Mouse (Mus musculus) neural tube, embryonic 11.5 days (tissue): ENCODE data around the gene Rph3a. TPM values are rescaled to one million over a fixed set of nuclear protein-coding genes. Genes with fewer than 3 reads are reported as not detected.

Source experiments
- ATAC-seq: fragments of 200-750 bp; cut with Nextera tagmentation; 2 replicates; pipeline ENCODE4 v1.8.0; 2017; ENCODE audit warnings: moderate number of reproducible peaks, mild to moderate bottlenecking, moderate TSS enrichment, moderate library complexity; ENCODE audit not compliant: insufficient read depth, low FRiP score, low TSS enrichment
- DNase-seq: peaks from one replicate; pipeline ENCODE4 v3.0.0-alpha.2; 2015; ENCODE audit warnings: low spot score
- H3K27ac ChIP-seq: fragments of 300-500 bp; sonication (generic); 2 replicates; pipeline ENCODE4 v1.5.1; 2014; ENCODE audit warnings: low read depth, mild to moderate bottlenecking, low read length
- H3K27me3 ChIP-seq: fragments of 300-500 bp; sonication (generic); 2 replicates; pipeline ENCODE4 v1.6.1; 2014; ENCODE audit warnings: mild to moderate bottlenecking, low read length, mixed read lengths; ENCODE audit not compliant: control insufficient read depth, insufficient read depth
- H3K36me3 ChIP-seq: fragments of 300-500 bp; sonication (generic); 2 replicates; pipeline ENCODE4 v1.6.1; 2014; ENCODE audit warnings: mild to moderate bottlenecking, low read length, moderate library complexity, mixed read lengths; ENCODE audit not compliant: control insufficient read depth, insufficient read depth
- H3K4me1 ChIP-seq: fragments of 300-500 bp; sonication (generic); 2 replicates; pipeline ENCODE4 v1.6.1; 2014; ENCODE audit warnings: low read length, mixed read lengths; ENCODE audit not compliant: control insufficient read depth, insufficient read depth
- H3K4me2 ChIP-seq: fragments of 300-500 bp; sonication (generic); 2 replicates; pipeline ENCODE4 v1.6.1; 2014; ENCODE audit warnings: low read depth, mild to moderate bottlenecking, moderate library complexity
- H3K4me3 ChIP-seq: fragments of 300-500 bp; sonication (generic); 2 replicates; pipeline ENCODE4 v1.5.1; 2014; ENCODE audit warnings: low read depth, low read length
- H3K9ac ChIP-seq: fragments of 300-500 bp; sonication (generic); 2 replicates; pipeline ENCODE4 v1.6.1; 2014; ENCODE audit warnings: mild to moderate bottlenecking, low read length
- H3K9me3 ChIP-seq: fragments of 300-500 bp; sonication (generic); 2 replicates; pipeline ENCODE4 v1.6.1; 2016; ENCODE audit warnings: low read length; ENCODE audit not compliant: control insufficient read depth
- WGBS: fragments of 180-500 bp; shearing (Covaris S2); extraction: QIAGEN DNeasy Blood & Tissue Kit; methylation state at CpG from one replicate; pipeline ENCODE4 v1.1.7; 2014; 5-methylcytosine and 5-hydroxymethylcytosine counted together
- polyA plus RNA-seq: library from polyadenylated mRNA; unstranded; fragments of >200 nt; fragmentation: Nextera tagmentation; extraction: Ambion mirVana; gene quantifications from 2 replicates; pipeline ENCODE4 v1.2.1, GENCODE M21; 2014

The Rph3a gene
- polyA plus RNA-seq, 1 experiment from 2014 or later: 1.5 TPM

- whole genome bisulfite sequencing: 89% methylated on average over 8 of the region's 8 CpGs
- ATAC-seq: no peak
- Histone ChIP-seq H3K9ac (no peak overlapping the region), H3K4me2 (no peak overlapping the region), H3K27me3 (no peaks in the 10 kb centered on the region), H3K9me3 (no peaks in the 10 kb centered on the region), H3K36me3 (no peaks in the 10 kb centered on the region), H3K4me1 (no peaks in the 10 kb centered on the region), H3K4me3 (no peak overlapping the region), H3K27ac (no peak overlapping the region)
- no peak for DNase-seq
Observed at GRCm38 (mm10) chr5:120968799-120969198, 41.1 kb downstream of the Rph3a start.

- Histone ChIP-seq H3K27me3 (no peaks in the 10 kb centered on the region), H3K4me3 (no peak overlapping the region), H3K27ac (no peak overlapping the region), H3K36me3 (no peaks in the 10 kb centered on the region), H3K9ac (no peak overlapping the region), H3K4me1 (no peaks in the 10 kb centered on the region), H3K4me2 (no peak overlapping the region), H3K9me3 (no peaks in the 10 kb centered on the region)
- WGBS: 74% methylated on average over 4 of the region's 4 CpGs
- ATAC-seq (no peak), DNase-seq (no peak)
Observed at GRCm38 (mm10) chr5:120968134-120968532, 41.8 kb downstream of the Rph3a start.

DNA sequence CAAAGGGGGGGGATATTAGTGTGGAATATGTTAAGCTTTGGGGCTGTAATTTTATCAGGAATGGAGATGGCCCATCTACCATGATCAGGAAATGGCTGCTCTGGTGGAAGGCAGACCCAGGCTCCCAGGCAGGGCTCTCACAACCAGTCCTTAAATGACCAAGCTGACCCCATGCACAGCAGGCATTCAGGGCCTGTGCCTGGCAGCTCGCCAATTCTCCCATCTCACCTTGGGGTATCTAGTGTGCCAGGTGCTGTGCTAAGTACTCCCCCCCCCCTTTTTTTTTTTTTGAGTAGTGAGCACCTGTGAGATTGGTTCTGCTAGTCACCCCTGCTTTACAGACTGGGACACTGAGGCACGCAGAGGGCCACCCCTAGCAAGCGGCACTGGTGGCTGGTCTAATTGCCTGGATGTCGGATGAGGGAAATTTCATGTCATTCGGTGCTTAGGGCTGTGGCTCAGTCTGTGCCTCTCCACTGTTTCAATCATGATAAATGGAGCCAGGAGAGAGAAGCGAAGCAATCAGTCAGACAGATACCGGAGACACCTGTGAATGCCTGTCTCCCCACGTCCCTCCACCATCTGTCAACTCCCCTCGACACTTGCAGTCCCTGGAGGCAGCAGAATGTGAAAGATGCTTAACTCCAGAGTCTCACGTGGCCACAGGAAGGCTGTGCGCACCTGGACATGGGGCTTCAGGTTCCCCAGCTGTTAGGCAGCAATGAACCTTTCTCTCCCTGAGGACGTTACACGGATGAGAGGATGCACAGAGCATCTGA is 42.3 kb downstream of the Rph3a start:
- no peak for ATAC-seq
- H3K27ac ChIP-seq: no peak overlapping the region
- no peak overlapping the region for H3K9ac ChIP-seq
- no peaks in the 10 kb centered on the region for H3K36me3 ChIP-seq
- no peak overlapping the region for H3K4me3 ChIP-seq
- WGBS: 74% methylated on average over 13 of the region's 13 CpGs
- no peaks in the 10 kb centered on the region for H3K27me3 ChIP-seq
- H3K4me2 ChIP-seq: no peak overlapping the region
- no peaks in the 10 kb centered on the region for H3K4me1 ChIP-seq
- no peaks in the 10 kb centered on the region for H3K9me3 ChIP-seq
- DNase-seq: no peak

- H3K4me3 ChIP-seq: no peak overlapping the region
- no peaks in the 10 kb centered on the region for H3K9me3 ChIP-seq
- H3K27me3 ChIP-seq: no peaks in the 10 kb centered on the region
- DNase-seq: no peak
- WGBS: 84% methylated on average over 8 of the region's 8 CpGs
- H3K4me1 ChIP-seq: no peaks in the 10 kb centered on the region
- H3K36me3 ChIP-seq: no peaks in the 10 kb centered on the region
- H3K4me2 ChIP-seq: no peak overlapping the region
- ATAC-seq: no peak
- no peak overlapping the region for H3K9ac ChIP-seq
- no peak overlapping the region for H3K27ac ChIP-seq
Observed at GRCm38 (mm10) chr5:120966894-120967293, 43.0 kb downstream of the Rph3a start.

DNA sequence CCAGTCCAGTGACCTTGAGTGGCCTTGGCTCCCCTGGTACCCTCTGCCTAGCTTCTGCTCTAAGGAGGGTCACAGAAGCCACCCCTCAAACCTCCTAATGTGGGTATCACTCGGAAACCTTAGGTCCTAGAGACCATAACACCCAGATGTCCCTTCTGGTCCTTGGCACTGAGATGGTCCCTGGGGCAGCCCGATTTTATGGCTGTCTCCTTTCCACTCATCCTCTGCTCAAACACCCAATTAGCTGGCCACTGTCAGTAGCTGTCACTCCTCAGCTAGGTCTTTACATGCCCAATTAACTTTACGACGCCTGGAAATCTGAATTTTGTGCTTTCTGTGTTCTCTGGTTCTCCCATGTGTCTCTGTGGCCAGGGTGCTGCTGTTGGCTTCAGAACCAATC is 43.7 kb downstream of the Rph3a start:
- no peak overlapping the region for H3K27ac ChIP-seq
- H3K36me3 ChIP-seq: no peaks in the 10 kb centered on the region
- 64% methylated on average over 4 of the region's 4 CpGs for WGBS
- H3K9me3 ChIP-seq: no peaks in the 10 kb centered on the region
- H3K4me3 ChIP-seq: no peak overlapping the region
- H3K9ac ChIP-seq: no peak overlapping the region
- H3K27me3 ChIP-seq: no peaks in the 10 kb centered on the region
- H3K4me2 ChIP-seq: no peak overlapping the region
- DNase-seq (no peak), ATAC-seq (no peak)
- no peaks in the 10 kb centered on the region for H3K4me1 ChIP-seq

DNA sequence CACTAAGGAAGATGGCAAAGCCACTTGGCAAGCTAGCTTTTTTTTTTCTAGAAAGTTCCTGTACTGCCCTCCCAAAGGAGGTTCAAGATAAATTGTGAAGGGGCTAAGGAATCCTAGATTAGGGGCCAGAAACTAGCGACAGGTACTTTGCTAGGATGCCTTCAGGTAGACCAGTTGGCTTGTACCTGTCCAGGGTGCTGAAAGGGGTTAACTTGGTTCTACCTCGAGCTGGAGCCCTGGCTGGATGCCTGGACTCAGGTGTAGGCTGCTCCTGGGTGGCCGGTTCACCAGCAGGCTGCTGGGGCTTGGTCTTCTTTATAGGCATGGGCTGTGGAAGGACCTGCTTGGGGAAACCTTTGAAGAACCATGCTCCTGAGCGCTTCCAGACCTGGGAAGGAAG is 48.9 kb downstream of the Rph3a start:
- no peak overlapping the region for H3K4me2 ChIP-seq
- no peak for DNase-seq
- ATAC-seq: no peak
- no peak overlapping the region for H3K27ac ChIP-seq
- no peaks in the 10 kb centered on the region for H3K9me3 ChIP-seq
- WGBS: 60% methylated on average over 4 of the region's 4 CpGs
- no peaks in the 10 kb centered on the region for H3K36me3 ChIP-seq
- H3K4me3 ChIP-seq: no peak overlapping the region
- no peaks in the 10 kb centered on the region for H3K27me3 ChIP-seq
- H3K9ac ChIP-seq: no peak overlapping the region
- H3K4me1 ChIP-seq: no peaks in the 10 kb centered on the region

DNA sequence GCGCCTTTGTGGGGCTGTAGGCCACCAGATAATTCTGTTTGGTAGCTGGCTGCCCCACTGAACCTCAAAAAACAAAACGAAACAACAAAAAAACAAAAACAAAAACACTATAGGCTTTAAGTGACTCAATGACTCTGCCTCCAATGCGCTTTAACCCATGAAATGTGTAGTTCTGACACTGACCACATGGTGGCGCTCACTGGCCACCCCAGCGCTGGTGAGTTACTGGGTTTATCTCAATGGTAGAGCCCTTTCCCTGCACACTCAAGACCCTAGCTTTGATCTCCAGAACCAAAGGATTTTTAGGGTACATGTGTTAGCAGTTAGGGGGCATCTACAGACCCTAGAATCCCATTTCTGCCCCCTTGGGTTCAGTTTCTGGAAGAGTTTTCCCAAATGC is 55.9 kb downstream of the Rph3a start:
- H3K9ac ChIP-seq: no peak overlapping the region
- H3K27me3 ChIP-seq: no peaks in the 10 kb centered on the region
- H3K4me2 ChIP-seq: no peak overlapping the region
- ATAC-seq (no peak), DNase-seq (peak; percentile 65)
- no peaks in the 10 kb centered on the region for H3K4me1 ChIP-seq
- no peaks in the 10 kb centered on the region for H3K36me3 ChIP-seq
- no peak overlapping the region for H3K27ac ChIP-seq
- WGBS: 16% methylated on average over 5 of the region's 5 CpGs
- no peak overlapping the region for H3K4me3 ChIP-seq
- H3K9me3 ChIP-seq: no peaks in the 10 kb centered on the region

GRCm38 (mm10) chr5:120952242-120952770 is 57.6 kb downstream of the Rph3a start:
- Histone ChIP-seq H3K9me3 (no peaks in the 10 kb centered on the region), H3K36me3 (no peaks in the 10 kb centered on the region), H3K4me1 (no peaks in the 10 kb centered on the region), H3K9ac (no peak overlapping the region), H3K4me3 (no peak overlapping the region), H3K4me2 (no peak overlapping the region), H3K27ac (no peak overlapping the region), H3K27me3 (no peaks in the 10 kb centered on the region)
- no peak for ATAC-seq
- DNase-seq: no peak
- WGBS: 72% methylated on average over 10 of the region's 10 CpGs

GRCm38 (mm10) chr5:120942076-120942475 is 67.8 kb downstream of the Rph3a start:
- ATAC-seq (no peak), DNase-seq (no peak)
- Histone ChIP-seq H3K4me2 (no peak overlapping the region), H3K27me3 (no peaks in the 10 kb centered on the region), H3K27ac (no peak overlapping the region), H3K9ac (no peak overlapping the region), H3K36me3 (no peaks in the 10 kb centered on the region), H3K4me1 (no peaks in the 10 kb centered on the region), H3K9me3 (no peaks in the 10 kb centered on the region), H3K4me3 (no peak overlapping the region)
- 75% methylated on average over 10 of the region's 10 CpGs for WGBS
